Mouse (Mus musculus): ENCODE results near the gene Lrrc8b.
A peak's percentile ranks its signal among the peaks of the same experiment; 100 is the strongest.

The Lrrc8b gene

DNA sequence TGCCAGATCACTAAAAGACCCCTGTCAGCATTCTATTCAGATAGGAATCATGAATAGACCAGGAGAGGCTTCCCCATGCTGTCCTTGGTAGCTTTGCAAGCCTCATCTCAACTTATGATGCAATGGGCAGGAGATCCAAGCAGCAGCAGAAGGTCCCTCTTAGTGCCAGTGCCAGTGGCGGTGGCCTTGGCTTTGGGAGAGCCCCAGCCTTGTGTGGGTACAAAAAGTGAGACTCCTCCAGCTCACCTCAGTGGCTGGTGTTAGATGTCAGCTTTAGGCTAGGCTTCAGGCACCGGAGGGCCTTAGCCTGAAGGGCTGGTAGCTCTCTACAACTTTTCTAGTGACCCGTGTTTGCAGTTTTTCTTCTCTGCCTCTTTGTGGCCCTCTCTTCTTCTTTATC, 85.6 kb downstream of the Lrrc8b start:
- no peaks in the 10 kb centered on the region for H3K36me3 ChIP-seq (ENCODE audit: insufficient read depth, low read length)
- H3K9me3 ChIP-seq (ENCODE audit: low read length), result peaks cover 18% of the 10 kb centered on the region
- peaks cover 14% of the 10 kb centered on the region for H3K27me3 ChIP-seq (ENCODE audit: insufficient read depth, low read length)
- H3K4me3 ChIP-seq (replicated peaks; ENCODE audit: low read length), result 0 out of 2 replicates have a peak overlapping the region, but pooled peaks have one; percentile 4
- TF ChIP-seq POU5F1 (IDR thresholded peaks at IDR 0.05; ENCODE audit: borderline replicate concordance, low read length) (no peak), NANOG (IDR thresholded peaks at IDR 0.05; ENCODE audit: borderline replicate concordance, low read length) (no peak), CTCF (conservative IDR thresholded peaks at IDR 0.05; ENCODE audit: low read length) (no peak; the same call in 1 of the 2 replicates)
- peaks cover 59% of the 10 kb centered on the region for H3K4me1 ChIP-seq (replicated peaks; ENCODE audit: low read depth, low read length)

DNA sequence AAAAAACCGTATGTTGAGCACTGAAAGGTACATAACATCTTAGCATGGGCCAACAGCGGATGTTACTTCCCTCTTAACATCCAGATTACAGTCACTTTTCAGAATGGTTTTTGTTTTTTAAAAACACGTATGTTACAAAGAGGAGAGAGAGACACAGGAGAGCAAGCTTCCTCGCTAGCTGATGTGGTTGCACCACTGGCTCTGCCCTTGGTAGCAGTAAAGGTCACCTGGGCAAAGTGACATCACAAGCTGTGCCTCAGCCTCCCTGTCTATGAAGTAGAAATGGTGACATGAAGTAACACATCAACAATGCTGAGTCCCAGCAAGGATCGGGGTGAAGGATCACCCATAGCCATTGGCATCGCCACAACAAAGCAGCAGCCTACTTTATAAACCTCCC, 93.2 kb downstream of the Lrrc8b start:
- no peaks in the 10 kb centered on the region for H3K4me1 ChIP-seq (replicated peaks; ENCODE audit: low read depth, low read length)
- H3K36me3 ChIP-seq (ENCODE audit: insufficient read depth, low read length), result no peaks in the 10 kb centered on the region
- peaks cover 7% of the 10 kb centered on the region for H3K9me3 ChIP-seq (ENCODE audit: low read length)
- TF ChIP-seq POU5F1 (IDR thresholded peaks at IDR 0.05; ENCODE audit: borderline replicate concordance, low read length), result no peak
- no peak for TF ChIP-seq NANOG (IDR thresholded peaks at IDR 0.05; ENCODE audit: borderline replicate concordance, low read length)
- TF ChIP-seq CTCF (conservative IDR thresholded peaks at IDR 0.05; ENCODE audit: low read length), result no peak
- no peaks in the 10 kb centered on the region for H3K27me3 ChIP-seq (ENCODE audit: insufficient read depth, low read length)
- H3K4me3 ChIP-seq (replicated peaks; ENCODE audit: low read length), result no peak overlapping the region

DNA sequence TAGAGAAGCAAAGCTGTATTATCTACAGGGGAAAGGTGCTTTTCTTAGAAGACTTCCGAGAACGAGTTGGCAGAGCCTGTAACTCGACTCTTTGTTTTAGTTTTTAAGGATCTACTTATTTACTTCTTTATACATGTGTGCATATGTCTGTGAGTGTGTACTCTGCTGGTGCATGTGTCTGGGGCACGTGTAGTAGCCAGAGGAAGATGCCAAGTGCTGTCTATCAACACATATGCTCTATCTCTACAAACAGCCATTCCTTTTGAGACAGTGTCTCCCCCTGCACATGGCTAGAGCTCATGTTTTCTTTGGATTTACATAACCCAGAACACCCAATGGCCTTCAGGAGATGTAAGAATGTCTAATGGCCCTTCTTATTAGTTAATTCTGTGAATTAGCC, 96.7 kb downstream of the Lrrc8b start:
- Histone ChIP-seq H3K36me3 (ENCODE audit: insufficient read depth, low read length) (no peaks in the 10 kb centered on the region), H3K4me3 (replicated peaks; ENCODE audit: low read length) (no peak overlapping the region), H3K27me3 (ENCODE audit: insufficient read depth, low read length) (peaks cover 13% of the 10 kb centered on the region), H3K4me1 (replicated peaks; ENCODE audit: low read depth, low read length) (no peaks in the 10 kb centered on the region), H3K9me3 (ENCODE audit: low read length) (no peaks in the 10 kb centered on the region)
- TF ChIP-seq CTCF (conservative IDR thresholded peaks at IDR 0.05; ENCODE audit: low read length) (no peak), POU5F1 (IDR thresholded peaks at IDR 0.05; ENCODE audit: borderline replicate concordance, low read length) (no peak), NANOG (IDR thresholded peaks at IDR 0.05; ENCODE audit: borderline replicate concordance, low read length) (no peak)

GRCm38 (mm10) chr5:105515532-105515931, 100.0 kb downstream of the Lrrc8b start:
- Histone ChIP-seq H3K4me3 (replicated peaks; ENCODE audit: low read length) (no peak overlapping the region), H3K4me1 (replicated peaks; ENCODE audit: low read depth, low read length) (peaks cover 13% of the 10 kb centered on the region), H3K36me3 (ENCODE audit: insufficient read depth, low read length) (no peaks in the 10 kb centered on the region), H3K27me3 (ENCODE audit: insufficient read depth, low read length) (peaks cover 42% of the 10 kb centered on the region), H3K9me3 (ENCODE audit: low read length) (no peaks in the 10 kb centered on the region)
- no peak for TF ChIP-seq NANOG (IDR thresholded peaks at IDR 0.05; ENCODE audit: borderline replicate concordance, low read length)
- TF ChIP-seq CTCF (conservative IDR thresholded peaks at IDR 0.05; ENCODE audit: low read length), result no peak
- no peak for TF ChIP-seq POU5F1 (IDR thresholded peaks at IDR 0.05; ENCODE audit: borderline replicate concordance, low read length)

DNA sequence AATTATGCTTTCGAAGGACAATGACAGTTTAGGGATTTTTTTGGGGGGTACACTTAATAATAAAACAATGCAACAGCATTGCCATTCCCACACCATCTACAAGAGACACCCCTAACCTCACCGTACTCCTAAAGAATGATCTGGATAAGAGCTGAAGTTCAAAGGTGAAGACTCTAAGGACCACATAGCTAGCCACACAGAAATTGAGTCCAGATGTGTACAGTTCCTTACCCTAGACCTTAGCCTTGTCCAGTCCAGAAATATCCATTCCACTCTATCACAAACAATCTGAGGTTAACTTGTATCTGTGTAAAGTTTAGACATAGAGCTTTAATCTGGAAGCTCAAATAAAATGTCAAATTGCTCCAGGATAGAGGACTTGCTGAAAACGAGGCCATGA, 100.7 kb downstream of the Lrrc8b start:
- TF ChIP-seq CTCF (conservative IDR thresholded peaks at IDR 0.05; ENCODE audit: low read length), result no peak
- no peak for TF ChIP-seq NANOG (IDR thresholded peaks at IDR 0.05; ENCODE audit: borderline replicate concordance, low read length)
- no peak for TF ChIP-seq POU5F1 (IDR thresholded peaks at IDR 0.05; ENCODE audit: borderline replicate concordance, low read length)
- Histone ChIP-seq H3K36me3 (ENCODE audit: insufficient read depth, low read length) (no peaks in the 10 kb centered on the region), H3K9me3 (ENCODE audit: low read length) (no peaks in the 10 kb centered on the region), H3K4me3 (replicated peaks; ENCODE audit: low read length) (no peak overlapping the region), H3K4me1 (replicated peaks; ENCODE audit: low read depth, low read length) (peaks cover 15% of the 10 kb centered on the region), H3K27me3 (ENCODE audit: insufficient read depth, low read length) (peaks cover 50% of the 10 kb centered on the region)

GRCm38 (mm10) chr5:105517992-105518625, 102.5 kb downstream of the Lrrc8b start:
- no peak for TF ChIP-seq NANOG (IDR thresholded peaks at IDR 0.05; ENCODE audit: borderline replicate concordance, low read length)
- TF ChIP-seq POU5F1 (IDR thresholded peaks at IDR 0.05; ENCODE audit: borderline replicate concordance, low read length), result no peak
- TF ChIP-seq CTCF (conservative IDR thresholded peaks at IDR 0.05; ENCODE audit: low read length), result no peak
- H3K4me3 ChIP-seq (replicated peaks; ENCODE audit: low read length), result peak overlapping the region; percentile 91
- H3K9me3 ChIP-seq (ENCODE audit: low read length), result no peaks in the 10 kb centered on the region
- no peaks in the 10 kb centered on the region for H3K36me3 ChIP-seq (ENCODE audit: insufficient read depth, low read length)
- peaks cover 15% of the 10 kb centered on the region for H3K4me1 ChIP-seq (replicated peaks; ENCODE audit: low read depth, low read length)
- peaks cover 56% of the 10 kb centered on the region for H3K27me3 ChIP-seq (ENCODE audit: insufficient read depth, low read length)

GRCm38 (mm10) chr5:105518626-105519095, 103.1 kb downstream of the Lrrc8b start:
- no peak for TF ChIP-seq POU5F1 (IDR thresholded peaks at IDR 0.05; ENCODE audit: borderline replicate concordance, low read length)
- no peak for TF ChIP-seq NANOG (IDR thresholded peaks at IDR 0.05; ENCODE audit: borderline replicate concordance, low read length)
- TF ChIP-seq CTCF (conservative IDR thresholded peaks at IDR 0.05; ENCODE audit: low read length), result no peak
- H3K4me3 ChIP-seq (replicated peaks; ENCODE audit: low read length), result peak overlapping the region; percentile 91
- no peaks in the 10 kb centered on the region for H3K9me3 ChIP-seq (ENCODE audit: low read length)

DNA sequence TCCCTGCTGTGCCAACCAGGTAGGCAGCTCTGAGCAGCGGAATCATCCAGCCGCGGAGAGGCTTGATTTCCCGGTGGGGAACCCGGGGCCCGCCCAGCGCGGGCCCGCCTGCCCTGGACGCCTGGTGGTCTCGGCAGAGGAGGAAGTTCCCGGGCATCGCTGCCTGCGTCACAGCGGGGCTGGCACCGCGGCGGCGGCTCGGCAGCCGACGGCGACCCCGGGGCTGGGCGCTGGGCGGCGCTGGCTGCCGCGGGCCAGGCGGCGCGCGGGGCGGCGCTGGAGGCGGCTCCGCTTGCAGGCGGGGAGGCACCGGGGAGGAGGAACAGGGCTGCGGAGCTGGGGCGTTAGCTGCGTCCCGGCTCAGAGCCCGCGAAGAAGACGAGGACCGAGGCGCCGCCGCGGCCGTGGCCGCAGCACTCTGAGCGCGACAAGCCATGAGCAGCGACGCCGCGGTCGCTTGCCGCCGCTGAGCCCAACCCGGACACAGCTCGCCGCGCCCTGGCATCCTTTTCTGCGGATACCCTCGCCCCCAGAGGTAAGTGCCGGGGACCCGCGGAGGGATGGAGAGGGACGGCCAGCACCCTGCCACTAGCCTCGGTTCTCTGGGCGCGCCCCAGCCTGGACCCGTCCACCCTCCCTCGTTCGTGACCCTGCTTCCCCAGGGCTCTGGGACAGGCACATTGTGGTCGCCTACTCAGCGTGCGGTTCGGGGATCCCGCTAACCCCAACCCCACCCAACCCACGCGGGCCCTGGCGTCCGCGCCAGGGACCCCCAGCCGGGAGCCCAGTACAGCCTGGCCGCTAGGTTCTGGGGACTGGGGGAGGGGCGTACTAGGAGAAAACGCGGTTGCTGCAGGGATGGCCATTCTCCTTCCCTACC, 103.8 kb downstream of the Lrrc8b start, which contains the start of gene Lrrc8c:
Lrrc8c (plus strand) TSS at position 293 of the 880 bp plus-strand sequence.
- H3K4me1 ChIP-seq (replicated peaks; ENCODE audit: low read depth, low read length), result peaks cover 15% of the 10 kb centered on the region
- no peaks in the 10 kb centered on the region for H3K9me3 ChIP-seq (ENCODE audit: low read length)
- no peaks in the 10 kb centered on the region for H3K36me3 ChIP-seq (ENCODE audit: insufficient read depth, low read length)
- peak within 1 kb of the TSS; percentile 91 for H3K4me3 ChIP-seq (replicated peaks; ENCODE audit: low read length)
- H3K27me3 ChIP-seq (ENCODE audit: insufficient read depth, low read length), result peaks cover 56% of the 10 kb centered on the region
- TF ChIP-seq CTCF (conservative IDR thresholded peaks at IDR 0.05; ENCODE audit: low read length), result no peak
- no peak for TF ChIP-seq NANOG (IDR thresholded peaks at IDR 0.05; ENCODE audit: borderline replicate concordance, low read length)

More at GRCm38 (mm10) chr5:105518626-105519095, 103.1 kb downstream of the Lrrc8b start:
- H3K36me3 ChIP-seq (ENCODE audit: insufficient read depth, low read length), result no peaks in the 10 kb centered on the region
- peaks cover 15% of the 10 kb centered on the region for H3K4me1 ChIP-seq (replicated peaks; ENCODE audit: low read depth, low read length)
- peaks cover 56% of the 10 kb centered on the region for H3K27me3 ChIP-seq (ENCODE audit: insufficient read depth, low read length)

Measured in E14TG2a.4 (cell line).